ENCODE assay signal across 8 mouse cellular contexts in the genomic region with DNA sequence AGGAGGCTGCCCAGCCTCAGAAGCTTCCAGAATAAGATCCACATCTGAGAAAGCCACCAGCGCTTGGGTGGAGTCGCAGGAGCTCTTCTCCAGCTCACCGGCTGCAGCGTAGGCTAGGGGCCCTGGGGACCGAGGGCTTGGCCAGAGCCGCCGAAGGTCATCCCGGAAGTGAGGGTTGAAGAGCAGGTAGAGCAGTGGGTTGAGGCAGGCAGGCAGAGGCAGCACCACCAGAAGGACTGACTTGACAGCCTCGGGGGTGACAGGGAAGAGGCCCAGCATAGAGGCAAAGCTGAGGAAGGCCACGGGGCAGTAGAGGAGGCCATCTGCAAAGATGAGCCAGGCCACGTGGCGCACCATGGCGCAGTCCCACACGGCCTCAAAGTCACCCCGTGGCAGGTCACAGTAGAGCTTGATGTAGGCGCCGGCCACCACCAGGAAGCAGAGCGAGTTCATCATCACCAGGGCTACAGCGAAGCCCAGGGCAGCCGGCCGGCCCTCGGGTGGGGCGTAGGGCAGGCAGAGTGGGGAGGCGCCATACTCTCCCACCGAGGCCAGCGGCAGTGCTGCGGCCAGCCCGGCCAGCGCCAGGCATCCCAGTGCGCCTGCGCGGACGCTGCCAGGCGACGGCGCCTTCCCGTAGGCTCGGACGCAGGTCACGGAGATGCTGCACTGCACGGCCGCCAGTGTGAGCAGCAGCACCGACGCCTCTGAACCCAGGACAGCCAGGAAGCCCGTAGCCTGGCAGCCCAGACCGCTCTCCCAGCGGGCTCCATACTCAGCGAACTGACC. TPM values are rescaled to one million over a fixed set of nuclear protein-coding genes. Genes with fewer than 3 reads are reported as not detected.
DNase-seq lines count a peak whose midpoint lies in the region; ATAC-seq and TF ChIP-seq lines count a peak whose summit lies in the region.

No protein-coding gene starts in this region.

- H3K9me3 ChIP-seq in ES-Bruce4 (replicated peaks; ENCODE audit: control insufficient read depth, insufficient read depth, low read length, poor library complexity, severe bottlenecking) = no peaks in the 10 kb centered on the region
- H3K9me3 ChIP-seq in forebrain, embryonic 12.5 days = no peaks in the 10 kb centered on the region
- no peaks in the 10 kb centered on the region for H3K9me3 ChIP-seq in liver, postnatal 0 days (ENCODE audit: low read length)
- 0 out of 2 replicates have a peak, but pooled peaks cover 4% of the 10 kb centered on the region for H3K9me3 ChIP-seq in neural tube, embryonic 12.5 days

- TF ChIP-seq EP300 in ES-Bruce4 (IDR thresholded peaks at IDR 0.05; ENCODE audit: insufficient read depth, low read depth, low read length) = no peak
- TF ChIP-seq EP300 in liver, postnatal 0 days (IDR thresholded peaks at IDR 0.05; ENCODE audit: low read depth) = no peak

- H3K4me2 ChIP-seq in forebrain, embryonic 12.5 days = peak overlapping the region; percentile 78
- H3K4me2 ChIP-seq in liver, postnatal 0 days (ENCODE audit: low read depth, low read length) = peak overlapping the region; percentile 64
- H3K4me2 ChIP-seq in neural tube, embryonic 12.5 days (replicated peaks) = peak overlapping the region; percentile 92

- TF ChIP-seq CTCF in ES-Bruce4 (IDR thresholded peaks at IDR 0.05; ENCODE audit: low read depth, low read length) = no peak
- no peak for TF ChIP-seq CTCF in liver, postnatal 0 days (IDR thresholded peaks at IDR 0.05; ENCODE audit: low read depth)

- H3K4me3 ChIP-seq in ES-Bruce4 (ENCODE audit: low read depth, low read length) = peak overlapping the region; percentile 47
- H3K4me3 ChIP-seq in brown adipose tissue, adult 24 weeks (ENCODE audit: insufficient read depth, low read depth, low read length) = peak overlapping the region; percentile 32
- peak overlapping the region; percentile 48 for H3K4me3 ChIP-seq in forebrain, embryonic 12.5 days (replicated peaks)
- peak overlapping the region; percentile 33 for H3K4me3 ChIP-seq in liver, postnatal 0 days (ENCODE audit: low read depth, low read length)
- H3K4me3 ChIP-seq in neural tube, embryonic 12.5 days = peak overlapping the region; percentile 39

- intact Hi-C loops in heart, postnatal 36 days (cut with DNase I) = loop anchor here (5.0 kb wide), 1 partner anchor 385 kb away; no protein-coding TSS in a partner anchor

- H3K27ac ChIP-seq in ES-Bruce4 (ENCODE audit: insufficient read depth, low read length) = no peak overlapping the region
- H3K27ac ChIP-seq in brown adipose tissue, adult 24 weeks (replicated peaks; ENCODE audit: low read depth, low read length) = no peak overlapping the region
- H3K27ac ChIP-seq in forebrain, embryonic 12.5 days = no peak overlapping the region
- no peak overlapping the region for H3K27ac ChIP-seq in liver, postnatal 0 days (ENCODE audit: low read depth)
- no peak overlapping the region for H3K27ac ChIP-seq in neural tube, embryonic 12.5 days

- no peaks in the 10 kb centered on the region for H3K4me1 ChIP-seq in ES-Bruce4 (ENCODE audit: control insufficient read depth, insufficient read depth, low read length)
- no peaks in the 10 kb centered on the region for H3K4me1 ChIP-seq in brown adipose tissue, adult 24 weeks (ENCODE audit: control insufficient read depth, insufficient read depth, insufficient read length, low read length)
- peaks cover 10% of the 10 kb centered on the region; the same call in 1 of the 2 replicates for H3K4me1 ChIP-seq in forebrain, embryonic 12.5 days
- H3K4me1 ChIP-seq in liver, postnatal 0 days (ENCODE audit: insufficient read depth) = peaks cover 5% of the 10 kb centered on the region
- H3K4me1 ChIP-seq in neural tube, embryonic 12.5 days = peaks cover 8% of the 10 kb centered on the region

- H3K27me3 ChIP-seq in ES-Bruce4 (ENCODE audit: control insufficient read depth, insufficient read depth, low read length, poor library complexity, severe bottlenecking) = no peaks in the 10 kb centered on the region
- peaks cover 46% of the 10 kb centered on the region for H3K27me3 ChIP-seq in forebrain, embryonic 12.5 days
- H3K27me3 ChIP-seq in liver, postnatal 0 days (ENCODE audit: insufficient read depth, low read length) = peaks cover 20% of the 10 kb centered on the region
- H3K27me3 ChIP-seq in neural tube, embryonic 12.5 days (replicated peaks) = 0 out of 2 replicates have a peak, but pooled peaks cover 5% of the 10 kb centered on the region

- 0 out of 2 replicates have a peak overlapping the region, but pooled peaks have one; percentile 9 for H3K9ac ChIP-seq in ES-Bruce4 (ENCODE audit: low read depth, poor library complexity, severe bottlenecking)
- peak overlapping the region; percentile 59 for H3K9ac ChIP-seq in forebrain, embryonic 12.5 days
- H3K9ac ChIP-seq in liver, postnatal 0 days (replicated peaks) = peak overlapping the region; percentile 18; the same call in 1 of the 2 replicates
- H3K9ac ChIP-seq in neural tube, embryonic 12.5 days = peak overlapping the region; percentile 47

- no peak for TF ChIP-seq POLR2A in ES-Bruce4 (IDR thresholded peaks at IDR 0.05; ENCODE audit: insufficient read depth, low read length)

- WGBS in forebrain, embryonic 12.5 days = 32% methylated on average over 48 of the region's 48 CpGs
- WGBS in liver, postnatal 0 days (ENCODE audit: insufficient replicate concordance) = 28% methylated on average over 47 of the region's 48 CpGs
- 33% methylated on average over 47 of the region's 48 CpGs for WGBS in neural tube, embryonic 12.5 days

- peak; percentile 89 for ATAC-seq in forebrain, embryonic 12.5 days (ENCODE audit: low FRiP score)
- 0 out of 2 replicates have a peak, but pooled peaks have one; percentile 21 for ATAC-seq in liver, postnatal 0 days
- peak; percentile 71 for ATAC-seq in neural tube, embryonic 12.5 days (ENCODE audit: low FRiP score, low read depth)

- peak; percentile 53 to 62 for DNase-seq in heart, postnatal 36 days
- DNase-seq in kidney, postnatal 4 days = peak; percentile 71 to 81
- peak; percentile 45 for DNase-seq in liver, postnatal 0 days
- DNase-seq in thymus, postnatal 4 days = peak; percentile 32

- no peaks in the 10 kb centered on the region for H3K36me3 ChIP-seq in ES-Bruce4 (ENCODE audit: control insufficient read depth, insufficient read depth, low read length, poor library complexity, severe bottlenecking)
- H3K36me3 ChIP-seq in forebrain, embryonic 12.5 days (replicated peaks) = no peaks in the 10 kb centered on the region
- H3K36me3 ChIP-seq in liver, postnatal 0 days (replicated peaks; ENCODE audit: insufficient read depth, low read length) = no peaks in the 10 kb centered on the region
- no peaks in the 10 kb centered on the region for H3K36me3 ChIP-seq in neural tube, embryonic 12.5 days

RNA-seq across cellular contexts. Expression of gene Ube2t, which starts 25.0 kb away (rescaled TPM):
- 96.8 and 99.6 TPM in 2 replicates for polyA plus RNA-seq in ES-Bruce4 (2011; ENCODE audit: insufficient read depth, insufficient read length, low read depth, missing spikeins)
- not detected in 2 replicates for polyA plus RNA-seq in brown adipose tissue, adult 24 weeks (2012; ENCODE audit: insufficient read depth, insufficient read length, missing spikeins)
- 49.7 and 50.3 TPM in 2 replicates for polyA plus RNA-seq in forebrain, embryonic 12.5 days (2016; fragmentation: Nextera tagmentation; extraction: Ambion mirVana)
- total RNA-seq in heart, postnatal 36 days (2021) = 1 to 10 TPM; 7.2 to 7.3 TPM
- polyA plus RNA-seq in liver, postnatal 0 days (2015; fragmentation: Nextera tagmentation; extraction: Ambion mirVana) = 17.1 and 17.6 TPM in 2 replicates
- polyA plus RNA-seq in neural tube, embryonic 12.5 days (2016; fragmentation: Nextera tagmentation; extraction: Ambion mirVana) = 27.7 and 30.3 TPM in 2 replicates

RNA-seq across cellular contexts. Expression of gene Ppp1r12b, which starts 31.6 kb away (rescaled TPM):
- 8.9 and 9.8 TPM in 2 replicates for polyA plus RNA-seq in ES-Bruce4 (2011; ENCODE audit: insufficient read depth, insufficient read length, low read depth, missing spikeins)
- polyA plus RNA-seq in brown adipose tissue, adult 24 weeks (2012; ENCODE audit: insufficient read depth, insufficient read length, missing spikeins) = 4.8 and 6.5 TPM in 2 replicates
- polyA plus RNA-seq in forebrain, embryonic 12.5 days (2016; fragmentation: Nextera tagmentation; extraction: Ambion mirVana) = 12.2 and 13.8 TPM in 2 replicates
- 100 to 1,000 TPM; 150 to 160 TPM for total RNA-seq in heart, postnatal 36 days (2021)
- 0.93 and 1.4 TPM in 2 replicates for polyA plus RNA-seq in liver, postnatal 0 days (2015; fragmentation: Nextera tagmentation; extraction: Ambion mirVana)
- 11.3 and 11.8 TPM in 2 replicates for polyA plus RNA-seq in neural tube, embryonic 12.5 days (2016; fragmentation: Nextera tagmentation; extraction: Ambion mirVana)

Comparison
In these comparisons a context has a peak if more than half of its experiments do, and no peak if none do; other contexts are left out.
1. H3K9ac ChIP-seq: peak in every context shown above with its lines; median percentile 59 in forebrain, embryonic 12.5 days; 47 in neural tube, embryonic 12.5 days; 18 in liver, postnatal 0 days; 9 in ES-Bruce4.
2. ATAC-seq: peak in every context shown above with its lines; median percentile 89 in forebrain, embryonic 12.5 days; 71 in neural tube, embryonic 12.5 days; 21 in liver, postnatal 0 days.
3. RNA of gene Ube2t, which starts 25.0 kb away (polyA plus RNA-seq): 96.8 to 99.6 TPM in ES-Bruce4, 49.7 to 50.3 TPM in forebrain, embryonic 12.5 days, 27.7 to 30.3 TPM in neural tube, embryonic 12.5 days and 17.1 to 17.6 TPM in liver, postnatal 0 days; not detected in brown adipose tissue, adult 24 weeks; every median in the first group is over 10 times any median in the second.
4. Peak in every context shown above with its lines, with median percentiles within 50 percentile points of each other: H3K4me3 ChIP-seq, H3K4me2 ChIP-seq and DNase-seq.